Mouse (Mus musculus) frontal cortex, postnatal 10 days (tissue): ENCODE results near the gene Tm4sf5.
"Not testable (repeated sequence)": the region's sequence is repeated elsewhere in the genome, so short reads cannot be mapped to it uniquely, and the experiment has no call there.

Experiments
- DNase-seq, 2 experiments: peaks; one replicate each; pipeline ENCODE4 v3.0.0; 2022; ENCODE audit warnings: low spot score in 2 of 2, mixed read lengths in 1 of 2

Tm4sf5 gene

DNA sequence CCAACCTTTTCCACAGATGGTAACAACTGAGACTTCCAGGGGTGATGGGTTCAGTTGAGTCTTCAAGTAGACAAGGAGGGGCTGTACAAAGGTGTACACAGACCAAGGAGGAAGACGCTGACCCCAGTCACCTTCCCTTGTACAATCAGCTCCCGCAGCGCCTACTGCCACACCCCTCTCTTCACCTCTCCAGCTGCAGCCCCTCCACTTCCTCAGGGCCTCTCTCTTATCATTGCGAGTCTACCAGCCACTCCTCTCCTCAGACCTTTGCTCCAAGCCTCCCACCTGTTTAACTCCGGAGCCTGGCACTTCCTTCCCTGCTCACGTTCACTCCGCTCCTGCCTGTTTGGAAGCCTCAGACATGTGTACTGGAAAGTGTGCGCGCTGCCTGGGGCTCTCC is at the start of gene Tm4sf5:
Gene Tm4sf5 (plus strand): TSS at position 275 of the 400 bp plus-strand sequence.
- DNase-seq: no peak

DNA sequence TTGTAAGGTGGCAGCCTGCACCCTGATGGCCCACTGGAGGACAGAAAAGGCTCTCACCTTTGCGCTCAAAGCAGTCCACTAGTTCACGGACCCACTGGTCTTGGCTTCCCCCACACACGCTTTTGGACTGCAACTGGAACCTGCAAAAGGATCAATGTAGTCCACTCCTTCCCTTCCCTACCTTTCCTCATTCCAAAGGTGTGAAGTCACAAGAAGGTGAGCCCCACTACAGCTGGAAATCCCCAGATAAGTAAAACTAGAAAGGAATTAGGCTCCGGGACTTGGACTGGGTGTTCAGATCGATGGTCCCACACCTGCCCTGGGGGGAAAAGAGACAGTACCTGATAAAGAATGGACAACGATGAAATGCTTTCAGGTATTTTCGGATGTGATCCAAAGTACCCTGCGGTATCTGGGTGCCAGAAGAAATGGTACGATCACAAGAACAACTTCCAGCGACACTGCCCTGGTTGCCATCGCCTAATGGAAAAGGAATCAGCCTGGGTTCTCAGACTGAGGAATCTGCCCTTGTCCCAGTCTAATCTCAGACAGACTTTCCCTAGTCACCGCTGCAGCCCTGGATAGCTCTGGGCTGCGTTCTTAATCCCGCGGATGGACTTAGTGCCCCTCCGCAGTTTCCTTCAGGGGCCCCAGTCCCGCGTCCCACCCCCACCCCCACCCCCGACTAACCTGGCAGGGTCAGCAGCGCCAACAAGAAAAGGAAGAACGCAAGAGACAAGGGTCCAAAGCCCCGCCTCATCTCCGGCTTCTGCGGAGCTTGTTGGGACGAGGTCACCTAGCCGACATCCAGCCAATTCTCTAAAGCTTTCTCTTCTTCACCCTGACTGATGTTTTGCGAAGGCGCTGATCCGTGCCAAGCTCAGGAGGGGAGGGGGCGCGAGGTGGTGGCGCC is 46.1 kb upstream of the Tm4sf5 start, which contains the start of gene Zmynd15:
Gene Zmynd15 (plus strand): TSS at position 746 of the 913 bp plus-strand sequence.
- no peak for DNase-seq

DNA sequence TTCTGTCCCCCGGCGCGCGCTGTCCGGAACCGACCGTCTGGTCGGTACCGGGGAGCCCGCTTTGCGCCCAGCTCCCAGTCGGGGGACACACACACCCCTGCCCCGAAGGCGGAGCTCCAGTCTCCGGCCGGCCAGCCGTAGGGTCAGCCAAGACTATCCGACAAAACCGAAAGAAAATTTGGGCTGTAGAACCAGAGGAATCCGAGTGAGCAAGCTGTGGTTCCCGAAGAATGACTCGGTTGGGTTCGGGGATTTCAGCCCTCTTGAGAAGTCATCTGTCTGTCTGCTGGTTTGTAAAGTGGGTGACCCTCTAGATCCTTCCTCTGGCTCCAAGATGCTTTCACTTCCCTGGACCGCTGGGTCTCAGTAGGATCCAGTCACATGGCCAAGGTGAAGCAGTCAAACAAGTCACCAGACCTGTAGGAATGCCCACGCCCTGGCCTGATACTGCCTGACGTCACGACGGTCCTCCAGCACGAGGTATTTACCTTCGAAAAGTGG is 45.4 kb upstream of the Tm4sf5 start, which contains the start of gene Cxcl16:
Gene Cxcl16 (minus strand): TSS at position 384 of the 501 bp plus-strand sequence.
- DNase-seq: no peak

DNA sequence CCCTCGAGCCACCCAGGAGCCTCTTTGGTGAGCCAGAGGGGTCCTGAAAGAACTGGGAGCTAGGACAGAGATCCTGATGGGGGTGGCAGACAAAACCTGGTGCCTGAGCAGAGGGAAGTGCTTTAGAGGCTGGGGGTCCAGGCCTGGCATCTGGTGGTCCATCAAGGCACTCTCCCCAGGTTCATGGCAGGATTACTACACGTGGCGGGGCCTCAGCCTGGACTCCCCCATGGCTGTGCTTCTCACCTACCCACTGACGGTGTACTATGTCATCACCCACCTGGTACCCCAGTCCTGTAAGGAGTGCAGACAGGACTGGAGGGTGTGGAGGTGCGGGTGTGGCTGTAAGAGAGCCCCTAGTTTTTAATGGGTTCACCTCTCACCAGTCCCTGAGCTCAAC is 41.1 kb upstream of the Tm4sf5 start:
- DNase-seq: no peak

DNA sequence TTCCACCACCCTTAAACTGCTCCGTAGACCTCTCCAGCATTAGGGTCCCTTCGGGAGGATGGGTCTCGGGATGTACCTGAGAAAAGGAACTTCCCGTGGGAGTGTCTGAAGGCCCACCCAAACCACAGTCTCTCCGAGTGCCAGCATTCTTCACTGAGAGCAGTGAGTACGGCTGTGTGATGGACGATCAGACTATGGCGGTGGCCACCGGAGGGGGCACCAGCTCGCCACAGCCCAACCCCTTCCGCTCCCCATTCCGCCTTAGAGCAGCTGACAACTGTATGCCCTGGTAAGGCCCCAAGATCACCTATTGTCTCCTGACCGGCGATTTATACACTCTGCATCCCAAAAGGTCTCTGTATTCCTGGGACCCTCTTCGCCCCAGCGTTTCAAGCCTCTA is 39.8 kb upstream of the Tm4sf5 start:
- no peak for DNase-seq

DNA sequence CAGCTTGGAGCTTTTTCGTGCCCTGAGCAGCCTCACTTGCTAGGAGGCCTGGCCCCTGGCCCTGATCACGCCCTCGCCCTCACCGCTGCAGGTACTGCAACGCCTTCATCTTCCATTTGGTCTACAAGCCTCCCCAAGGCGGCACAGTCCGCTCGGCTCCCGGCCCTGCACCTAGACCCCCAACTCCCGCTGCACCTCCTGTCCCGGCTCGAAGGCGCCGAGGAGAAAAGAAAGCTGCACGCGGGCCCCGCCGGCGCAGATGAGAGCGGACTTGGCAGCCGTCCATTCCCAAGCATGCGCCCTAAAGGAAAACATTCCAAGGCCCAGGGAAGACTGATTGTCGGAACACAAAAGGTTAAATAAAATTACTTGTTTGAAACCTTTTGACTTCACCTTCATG is 39.2 kb upstream of the Tm4sf5 start:
- DNase-seq: no peak

DNA sequence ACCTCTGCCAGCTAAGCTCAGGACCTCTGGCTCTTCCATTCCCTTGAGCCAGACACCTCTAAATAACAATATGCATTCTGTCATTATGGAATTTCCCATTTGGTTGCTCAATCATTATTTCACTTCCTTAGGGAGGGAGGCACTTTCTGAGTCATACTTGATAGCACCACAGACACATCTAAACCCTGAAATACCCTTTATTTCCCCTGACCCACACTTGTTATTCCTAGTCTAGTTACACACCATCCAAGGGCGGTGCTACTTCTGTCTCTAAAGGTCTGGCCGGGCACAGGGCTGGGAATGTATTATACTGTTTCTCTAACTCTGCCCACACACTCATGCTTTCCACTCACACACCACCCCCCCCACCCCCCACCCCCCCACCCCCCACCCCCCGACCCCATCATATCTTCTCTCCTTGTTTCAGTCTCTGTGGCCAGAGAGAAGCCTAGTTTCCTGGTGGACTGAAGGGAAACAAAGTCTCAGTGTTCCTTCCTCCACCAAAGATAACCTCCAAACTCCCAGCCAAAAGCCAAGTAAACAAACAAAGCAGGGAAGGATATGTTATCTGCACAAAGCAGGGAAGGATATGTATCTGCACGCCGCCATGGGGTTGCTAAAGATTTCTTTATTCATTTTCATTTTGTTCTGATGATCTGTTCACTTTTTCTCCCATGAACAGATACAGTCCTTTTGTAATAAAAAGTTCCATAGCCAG is 37.0 kb upstream of the Tm4sf5 start:
- DNase-seq: no peak

DNA sequence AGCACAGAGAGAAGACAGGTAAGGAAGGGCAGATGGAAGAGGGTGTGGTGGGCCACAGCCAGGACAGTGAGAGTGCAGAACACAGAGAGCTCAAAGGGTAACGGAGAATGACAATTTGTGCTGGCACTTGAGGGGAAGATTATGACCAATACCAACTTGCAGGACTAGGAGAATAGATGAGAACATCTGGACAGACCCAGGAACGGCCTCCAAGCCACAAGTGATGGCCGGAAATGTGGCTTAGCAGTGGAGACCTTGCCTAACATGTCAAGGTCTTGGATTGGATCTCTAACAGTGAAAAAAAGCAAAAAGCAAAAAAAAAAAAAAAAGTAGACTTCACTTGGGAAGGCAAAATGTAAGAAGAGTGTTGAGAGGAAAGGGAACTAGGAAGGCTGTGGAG is 35.3 kb upstream of the Tm4sf5 start:
- DNase-seq: no peak

DNA sequence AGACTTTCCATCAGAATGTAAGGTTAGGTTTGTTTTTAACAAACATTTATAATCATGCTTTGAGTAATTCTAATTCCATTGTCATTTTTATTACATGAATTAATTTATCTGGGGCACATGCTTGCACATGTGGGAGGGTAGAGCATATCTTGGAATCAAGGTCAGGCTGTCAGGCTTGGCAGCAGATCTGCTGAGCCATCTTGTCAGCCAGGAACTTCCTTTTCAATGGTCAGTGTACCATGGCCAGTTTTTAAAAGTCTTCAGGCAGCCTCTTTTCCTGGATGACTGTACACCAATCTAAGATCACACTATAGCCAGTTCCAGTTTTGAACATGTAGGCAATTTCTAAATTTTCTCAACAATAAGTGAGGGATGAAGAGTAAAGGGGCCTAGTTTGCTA is 32.3 kb upstream of the Tm4sf5 start:
- DNase-seq: no peak

DNA sequence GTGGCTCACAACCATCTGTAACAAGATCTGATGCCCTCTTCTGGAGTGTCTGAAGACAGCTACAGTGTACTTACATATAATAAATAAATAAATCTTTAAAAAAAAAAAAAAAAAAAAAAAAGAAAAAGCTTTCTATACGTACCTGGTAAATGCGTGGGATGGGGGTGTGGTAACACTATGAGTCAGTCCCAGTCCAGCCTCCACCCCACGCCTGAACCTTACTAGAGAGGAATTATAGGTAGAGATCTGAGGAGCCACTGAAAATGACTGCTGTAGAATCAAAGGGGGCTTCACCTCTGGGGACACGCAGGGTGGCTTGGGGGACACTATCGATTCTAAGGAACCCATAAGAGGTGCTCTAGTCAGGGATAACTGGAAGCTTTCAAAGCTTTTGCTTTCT is 31.8 kb upstream of the Tm4sf5 start:
- not testable (repeated sequence) for DNase-seq

DNA sequence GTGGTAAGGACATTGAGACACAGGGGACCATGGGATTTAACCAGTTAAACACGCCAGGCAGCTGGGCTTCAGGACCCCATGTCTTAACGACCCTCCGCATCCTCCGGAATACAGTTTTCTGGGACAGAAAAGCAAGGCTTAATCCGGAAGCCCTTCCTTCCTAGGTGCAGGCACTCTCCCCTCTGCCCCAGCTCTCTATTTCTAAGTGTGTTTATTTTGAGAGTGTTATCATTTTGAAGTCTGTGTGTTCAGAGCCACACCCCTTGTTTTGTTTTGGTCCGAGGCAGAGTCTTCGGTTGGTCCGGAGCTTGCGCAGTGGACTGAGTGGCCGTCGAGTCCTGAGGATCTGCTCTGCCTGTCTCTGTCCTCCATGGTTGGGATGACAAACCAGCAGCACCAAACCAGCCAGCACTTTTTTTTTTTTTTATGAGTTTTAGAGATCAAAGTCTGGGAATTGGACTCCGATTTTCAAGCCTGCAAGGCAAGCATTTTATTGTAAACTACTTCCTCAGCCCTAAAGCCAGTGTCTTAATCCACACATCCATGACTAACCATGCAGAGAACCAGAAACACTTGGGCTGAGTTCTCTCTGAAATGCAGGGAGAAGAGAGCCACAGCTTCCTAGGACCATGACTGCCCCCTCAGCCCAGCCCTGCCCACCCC is 30.0 kb upstream of the Tm4sf5 start:
- no peak for DNase-seq

DNA sequence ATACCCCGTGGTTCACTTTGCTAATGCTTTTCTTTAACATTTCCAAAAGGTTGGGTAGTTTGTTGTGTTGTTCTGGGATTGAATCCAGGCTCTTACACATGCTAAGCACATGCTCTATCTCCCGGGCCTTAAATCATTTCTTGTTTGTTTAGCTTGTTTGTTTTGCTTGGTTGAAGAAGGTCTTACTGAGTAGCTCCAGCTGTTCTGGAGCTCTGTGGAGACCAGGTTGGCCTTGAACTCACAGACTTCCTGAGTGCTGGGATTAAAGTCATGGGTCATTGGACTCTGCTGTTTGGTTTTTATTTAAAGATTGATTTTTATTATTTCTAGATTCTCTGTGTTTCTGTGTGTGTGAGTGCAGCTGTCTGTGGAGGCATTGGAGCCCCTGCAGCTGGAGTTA is 19.5 kb upstream of the Tm4sf5 start:
- DNase-seq: no peak

DNA sequence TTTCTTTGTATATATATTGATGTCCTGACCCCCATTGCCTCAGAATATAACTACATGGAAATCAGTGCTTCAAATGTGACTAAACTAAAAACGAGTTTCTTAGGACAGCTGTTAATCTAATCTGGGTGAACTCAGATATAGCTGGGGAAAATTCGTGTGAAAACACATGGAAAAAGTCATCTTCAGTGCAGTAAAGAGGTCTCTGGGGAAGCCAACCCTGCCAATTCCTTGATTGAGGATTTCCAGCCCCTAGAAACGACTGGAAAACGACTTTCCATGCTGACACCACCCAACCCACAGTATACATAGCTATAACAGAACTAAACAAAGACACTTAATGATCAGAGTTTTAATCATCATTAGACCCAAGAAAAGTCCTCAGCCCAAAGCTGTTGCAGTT is 17.2 kb upstream of the Tm4sf5 start:
- no peak for DNase-seq

DNA sequence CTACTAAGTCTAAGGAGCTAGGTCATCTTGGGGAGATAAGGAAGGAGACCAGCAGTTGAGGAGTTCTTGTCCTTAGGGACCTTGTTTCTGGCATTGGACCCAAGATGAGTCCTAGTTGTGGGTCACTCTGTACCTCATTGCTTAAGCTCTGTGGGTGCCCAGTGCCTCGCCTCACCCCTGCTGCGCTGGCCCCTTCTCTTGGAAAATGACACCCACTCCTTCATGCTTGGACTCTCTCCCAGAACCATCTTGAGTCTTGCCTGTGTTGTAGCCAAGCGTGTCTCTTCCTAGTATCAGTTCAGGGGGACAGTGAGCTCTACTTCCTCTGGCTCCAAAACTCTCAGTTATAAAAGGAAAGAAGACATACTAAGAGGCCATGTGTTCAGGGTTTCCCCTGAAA is 15.9 kb upstream of the Tm4sf5 start:
- no peak for DNase-seq

DNA sequence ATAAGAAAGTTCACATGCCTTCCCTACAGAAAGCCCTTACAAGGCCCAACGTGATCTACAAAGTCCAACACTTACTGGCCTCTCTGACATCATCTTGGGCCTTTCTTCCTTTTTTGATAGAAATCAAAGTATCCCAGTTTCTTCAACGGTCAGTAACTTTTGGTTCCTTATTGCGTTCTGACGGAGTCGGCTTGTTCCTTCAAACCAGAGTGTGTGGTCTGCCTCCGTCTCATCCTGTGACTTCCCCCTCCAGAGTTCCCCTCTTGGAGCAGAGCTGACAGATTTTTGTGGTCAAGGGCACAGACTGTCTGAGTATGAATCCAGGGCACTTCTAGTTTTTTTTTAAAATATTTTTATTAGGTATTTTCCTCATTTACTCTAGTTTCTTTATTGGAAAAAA is 15.4 kb upstream of the Tm4sf5 start:
- no peak for DNase-seq

DNA sequence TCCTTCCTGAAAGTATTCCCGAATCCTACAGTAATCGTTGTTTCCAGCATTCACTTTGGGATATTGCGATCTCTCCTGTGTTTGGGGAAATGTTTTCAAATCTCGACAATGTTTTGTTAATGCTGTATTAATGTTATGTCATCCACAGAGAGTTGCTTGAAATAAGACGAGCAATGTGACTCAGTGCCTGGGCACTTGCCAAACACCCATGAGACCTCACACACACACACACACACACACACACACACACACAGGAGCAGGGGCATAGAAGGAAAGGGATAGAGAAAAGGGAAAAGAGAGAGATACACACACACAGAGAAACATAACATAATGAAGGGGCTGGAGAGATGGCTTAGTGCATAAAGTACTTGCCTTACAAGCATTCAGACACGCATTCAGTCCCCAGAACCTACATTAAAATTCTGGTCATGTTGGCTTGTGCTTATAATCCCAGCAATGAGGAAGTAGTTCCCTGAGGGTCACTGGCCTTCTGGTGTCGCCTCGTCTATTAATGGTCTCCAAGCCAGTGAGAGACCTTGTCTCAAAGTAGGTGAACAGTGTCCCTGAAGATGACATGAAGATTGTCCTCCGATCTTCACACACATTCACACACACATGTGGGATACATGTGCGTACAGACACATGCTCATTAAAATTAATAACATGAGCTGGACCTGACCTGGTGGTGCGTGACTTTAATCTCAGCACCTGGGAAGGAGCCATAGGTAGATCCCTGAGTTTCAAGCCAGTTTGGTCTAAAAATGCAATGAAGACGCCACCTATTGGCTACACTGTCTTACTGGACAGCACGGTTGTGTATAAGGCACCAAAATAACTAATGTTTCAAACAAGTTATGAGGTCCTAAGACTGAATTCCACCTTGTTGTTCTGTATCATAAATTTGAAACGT is 5.2 kb upstream of the Tm4sf5 start:
- DNase-seq: no peak

DNA sequence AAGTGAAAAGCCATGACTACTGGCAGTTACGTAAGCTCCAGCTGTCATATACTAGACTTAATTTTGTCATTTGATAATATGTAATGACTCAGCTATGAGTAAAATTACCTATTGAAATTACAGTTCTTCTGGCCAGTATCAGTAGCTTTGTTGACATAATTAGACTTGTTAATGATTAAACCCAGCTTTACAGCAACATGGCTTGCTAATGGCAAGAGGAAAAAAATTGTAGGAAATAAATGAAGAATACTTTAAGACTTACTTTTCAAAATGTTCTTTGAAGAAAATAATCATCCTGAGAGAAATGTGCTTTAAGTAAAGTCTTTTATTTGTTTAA is 4.6 kb upstream of the Tm4sf5 start:
- no peak for DNase-seq

DNA sequence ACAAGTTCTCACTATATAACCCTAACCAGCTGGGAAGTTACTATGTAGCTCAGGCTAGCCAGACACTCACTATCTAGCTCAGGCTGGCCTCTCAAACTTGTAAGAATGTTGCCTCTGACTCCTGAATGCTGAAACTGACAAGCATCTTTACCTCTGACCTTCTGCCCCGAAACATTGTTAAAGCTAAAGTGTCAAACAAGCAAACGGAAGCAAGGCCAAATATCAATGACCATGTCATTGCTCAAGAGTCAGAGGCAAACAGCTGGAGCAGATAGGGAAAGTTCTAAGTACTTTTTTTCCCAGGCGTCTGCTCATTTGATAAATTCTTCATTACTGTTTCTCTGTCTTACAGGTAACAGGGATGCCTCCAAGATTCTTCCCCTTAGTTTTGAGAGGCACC is 3.0 kb upstream of the Tm4sf5 start:
- DNase-seq: no peak

DNA sequence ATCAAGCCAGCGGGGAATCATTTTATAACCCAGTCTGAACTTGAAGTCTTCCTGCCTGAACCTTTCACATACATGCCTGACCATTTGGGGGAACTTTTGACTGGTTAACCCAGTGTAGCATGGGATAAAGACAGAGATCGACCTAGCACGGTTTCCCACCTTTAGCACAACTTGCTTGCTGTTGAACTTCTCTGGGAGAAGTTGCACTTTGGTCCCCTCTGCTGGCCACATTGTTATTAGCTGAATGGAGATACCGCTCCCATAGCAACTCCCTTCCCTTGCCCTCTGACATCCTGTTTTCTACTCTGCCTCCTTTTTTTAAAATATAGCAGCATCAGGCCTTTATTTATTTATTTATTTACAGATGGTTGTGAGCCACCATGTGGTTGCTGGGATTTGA is 1.3 kb downstream of the Tm4sf5 start:
- DNase-seq: peak in 1 of 2 experiments; percentile 43

DNA sequence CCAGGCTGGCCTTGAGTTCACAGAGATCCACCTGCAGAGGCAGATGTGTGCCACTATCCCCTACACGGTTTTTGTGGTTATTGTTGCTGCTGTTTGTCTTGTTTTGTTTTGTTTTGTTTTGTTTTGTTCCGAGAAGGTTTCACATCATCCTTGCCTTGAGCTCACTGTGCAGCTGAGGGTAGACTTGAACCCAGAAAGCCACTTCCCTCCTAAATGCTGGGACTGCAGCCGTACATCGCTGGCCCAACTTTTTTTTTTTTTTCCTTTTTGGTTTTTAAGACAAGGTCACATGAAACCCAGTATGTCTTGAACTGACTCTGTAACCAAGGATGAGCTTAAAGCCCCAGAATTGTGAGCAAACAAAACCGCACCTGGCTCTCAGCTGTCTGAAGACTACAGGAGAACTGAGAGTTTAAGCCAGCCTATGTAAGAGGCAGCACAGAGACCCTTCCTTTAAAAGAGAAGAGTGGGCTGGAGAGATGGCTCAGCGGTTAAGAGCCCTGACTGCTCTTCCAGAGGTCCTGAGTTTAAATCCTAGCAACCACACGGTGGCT is 2.0 kb downstream of the Tm4sf5 start:
- DNase-seq: no peak
